Mouse (Mus musculus) embryonic facial prominence, embryonic 12.5 days (tissue): ENCODE data around the gene Arl15. TPM values are rescaled to one million over a fixed set of nuclear protein-coding genes. Genes with fewer than 3 reads are reported as not detected.

ENCODE experiments used
- ATAC-seq: fragments of 200-750 bp; cut with Nextera tagmentation; 2 replicates; pipeline ENCODE4 v1.8.0; 2017; ENCODE audit not compliant: insufficient number of reproducible peaks, insufficient read depth, low FRiP score, low TSS enrichment
- H3K27ac ChIP-seq: fragments of 300-500 bp; sonication (generic); 2 replicates; pipeline ENCODE4 v1.5.1; 2016; ENCODE audit warnings: mild to moderate bottlenecking
- H3K27me3 ChIP-seq: fragments of 300-500 bp; sonication (generic); 2 replicates; pipeline ENCODE4 v1.6.1; 2016; ENCODE audit warnings: mild to moderate bottlenecking, moderate library complexity
- H3K36me3 ChIP-seq: fragments of 300-500 bp; sonication (generic); 2 replicates; pipeline ENCODE4 v1.6.1; 2016; ENCODE audit warnings: mild to moderate bottlenecking
- H3K4me1 ChIP-seq: fragments of 300-500 bp; sonication (generic); 2 replicates; pipeline ENCODE4 v1.6.1; 2016
- H3K4me2 ChIP-seq: fragments of 300-500 bp; sonication (generic); replicated peaks from 2 replicates; pipeline ENCODE4 v1.6.1; 2016; ENCODE audit warnings: mild to moderate bottlenecking, moderate library complexity
- H3K4me3 ChIP-seq: fragments of 300-500 bp; sonication (generic); 2 replicates; pipeline ENCODE4 v1.5.1; 2016; ENCODE audit warnings: mild to moderate bottlenecking
- H3K9ac ChIP-seq: fragments of 300-500 bp; sonication (generic); 2 replicates; pipeline ENCODE4 v1.6.1; 2016; ENCODE audit warnings: mild to moderate bottlenecking, moderate library complexity
- H3K9me3 ChIP-seq: fragments of 300-500 bp; sonication (generic); 2 replicates; pipeline ENCODE4 v1.6.1; 2016; ENCODE audit warnings: mild to moderate bottlenecking, moderate library complexity
- WGBS: fragments of 180-500 bp; shearing (Covaris S2); methylation state at CpG from one replicate; pipeline ENCODE4 v1.1.7; 2016; 5-methylcytosine and 5-hydroxymethylcytosine counted together
- polyA plus RNA-seq: library from polyadenylated mRNA; unstranded; fragments of >200 nt; fragmentation: Nextera tagmentation; extraction: Ambion mirVana; gene quantifications from 2 replicates; pipeline ENCODE4 v1.2.1, GENCODE M21; 2016

Gene Arl15
- polyA plus RNA-seq, 1 experiment from 2014 or later: 15.0 TPM

DNA sequence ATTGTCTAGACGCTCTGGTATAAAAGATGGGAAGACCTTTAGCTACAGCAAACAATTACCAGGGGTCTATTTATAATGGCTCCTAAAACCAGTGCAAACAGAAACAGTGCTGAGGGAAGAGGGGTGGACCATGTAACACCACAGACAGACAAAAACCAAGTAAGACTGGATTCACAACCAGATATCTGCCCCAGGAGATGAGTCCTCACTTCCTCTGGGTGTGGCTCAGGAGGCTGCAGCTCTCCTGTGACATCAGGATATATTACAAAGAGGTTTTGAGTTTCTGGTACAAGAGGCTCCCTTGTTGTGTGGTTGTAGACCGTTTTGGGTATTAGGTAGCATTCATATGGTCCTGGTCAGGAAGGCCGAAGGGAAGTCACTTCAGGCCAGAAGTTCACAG is 36.5 kb downstream of the Arl15 start:
- no peak for ATAC-seq
- Histone ChIP-seq H3K4me1 (peaks cover 4% of the 10 kb centered on the region; the same call in 1 of the 2 replicates), H3K27me3 (no peaks in the 10 kb centered on the region), H3K4me3 (no peak overlapping the region), H3K27ac (no peak overlapping the region), H3K9ac (no peak overlapping the region), H3K36me3 (0 out of 2 replicates have a peak, but pooled peaks cover 4% of the 10 kb centered on the region), H3K4me2 (no peak overlapping the region), H3K9me3 (0 out of 2 replicates have a peak, but pooled peaks cover 6% of the 10 kb centered on the region)
- 68% methylated on average over 3 of the region's 3 CpGs for WGBS

DNA sequence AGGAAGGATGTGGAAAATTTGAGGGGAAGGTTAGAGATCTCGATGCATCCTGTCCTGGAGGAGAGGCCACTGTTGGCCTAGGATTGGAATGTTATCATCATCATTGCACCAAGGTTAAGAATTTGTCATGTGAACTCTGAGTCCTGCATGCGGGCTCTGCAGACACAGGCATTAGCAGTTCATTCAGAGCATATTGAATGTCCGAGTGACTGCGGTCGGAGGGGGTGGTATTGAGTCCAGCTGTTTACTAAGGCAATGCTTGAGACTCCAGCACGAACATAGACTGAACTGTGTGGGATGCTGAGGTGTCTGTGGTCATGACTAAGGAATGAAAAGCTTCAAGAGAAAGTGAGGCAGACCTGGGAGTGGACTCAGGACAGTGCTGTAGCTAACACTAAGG is 38.6 kb downstream of the Arl15 start:
- H3K36me3 ChIP-seq: 0 out of 2 replicates have a peak, but pooled peaks cover 4% of the 10 kb centered on the region
- H3K9me3 ChIP-seq: 0 out of 2 replicates have a peak, but pooled peaks cover 6% of the 10 kb centered on the region
- H3K4me3 ChIP-seq: no peak overlapping the region
- no peak overlapping the region for H3K9ac ChIP-seq
- ATAC-seq: no peak
- 75% methylated on average over 6 of the region's 6 CpGs for WGBS
- peaks cover 2% of the 10 kb centered on the region; the same call in 1 of the 2 replicates for H3K4me1 ChIP-seq
- H3K4me2 ChIP-seq: no peak overlapping the region
- H3K27me3 ChIP-seq: no peaks in the 10 kb centered on the region
- H3K27ac ChIP-seq: no peak overlapping the region

DNA sequence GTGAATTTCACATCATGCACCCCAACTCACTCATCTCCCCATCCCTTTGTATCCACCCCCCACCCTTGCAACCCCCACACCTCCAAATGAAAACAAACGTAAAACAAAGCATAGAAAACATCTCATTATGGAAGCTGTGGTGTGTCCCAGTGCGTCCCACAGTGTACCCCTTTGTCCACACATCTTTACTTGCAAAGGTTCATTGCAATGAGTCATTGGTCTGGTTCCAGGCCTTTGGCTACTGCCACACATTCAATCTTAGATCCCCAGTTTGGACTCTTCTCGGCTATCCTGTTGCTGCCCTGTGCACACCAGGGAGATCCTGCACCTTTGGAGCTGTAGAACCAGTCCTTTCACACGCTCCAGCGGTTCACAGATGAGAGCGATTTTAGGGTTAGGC is 41.6 kb downstream of the Arl15 start:
- 93% methylated on average over 6 of the region's 6 CpGs for WGBS
- 0 out of 2 replicates have a peak, but pooled peaks cover 3% of the 10 kb centered on the region for H3K9me3 ChIP-seq
- no peak overlapping the region for H3K27ac ChIP-seq
- no peaks in the 10 kb centered on the region for H3K27me3 ChIP-seq
- no peak overlapping the region for H3K9ac ChIP-seq
- ATAC-seq: no peak
- no peak overlapping the region for H3K4me3 ChIP-seq
- H3K36me3 ChIP-seq: 0 out of 2 replicates have a peak, but pooled peaks cover under 1% of the 10 kb centered on the region
- no peaks in the 10 kb centered on the region for H3K4me1 ChIP-seq
- H3K4me2 ChIP-seq: no peak overlapping the region

- H3K36me3 ChIP-seq: no peaks in the 10 kb centered on the region
- H3K4me1 ChIP-seq: no peaks in the 10 kb centered on the region
- no peak overlapping the region for H3K4me2 ChIP-seq
- no peak overlapping the region for H3K9ac ChIP-seq
- no peaks in the 10 kb centered on the region for H3K9me3 ChIP-seq
- ATAC-seq: no peak
- H3K27me3 ChIP-seq: no peaks in the 10 kb centered on the region
- H3K27ac ChIP-seq: no peak overlapping the region
- no peak overlapping the region for H3K4me3 ChIP-seq
- 96% methylated on average over 16 of the region's 16 CpGs for WGBS
Measured at GRCm38 (mm10) chr13:113838601-113839576, 44.6 kb downstream of the Arl15 start.

GRCm38 (mm10) chr13:113840421-113840820 is 46.1 kb downstream of the Arl15 start:
- no peak overlapping the region for H3K27ac ChIP-seq
- ATAC-seq: no peak
- peaks cover 10% of the 10 kb centered on the region for H3K4me1 ChIP-seq
- H3K4me3 ChIP-seq: no peak overlapping the region
- H3K9ac ChIP-seq: no peak overlapping the region
- no peaks in the 10 kb centered on the region for H3K36me3 ChIP-seq
- H3K9me3 ChIP-seq: no peaks in the 10 kb centered on the region
- no peaks in the 10 kb centered on the region for H3K27me3 ChIP-seq
- WGBS: 70% methylated on average over 6 of the region's 6 CpGs
- H3K4me2 ChIP-seq: no peak overlapping the region

DNA sequence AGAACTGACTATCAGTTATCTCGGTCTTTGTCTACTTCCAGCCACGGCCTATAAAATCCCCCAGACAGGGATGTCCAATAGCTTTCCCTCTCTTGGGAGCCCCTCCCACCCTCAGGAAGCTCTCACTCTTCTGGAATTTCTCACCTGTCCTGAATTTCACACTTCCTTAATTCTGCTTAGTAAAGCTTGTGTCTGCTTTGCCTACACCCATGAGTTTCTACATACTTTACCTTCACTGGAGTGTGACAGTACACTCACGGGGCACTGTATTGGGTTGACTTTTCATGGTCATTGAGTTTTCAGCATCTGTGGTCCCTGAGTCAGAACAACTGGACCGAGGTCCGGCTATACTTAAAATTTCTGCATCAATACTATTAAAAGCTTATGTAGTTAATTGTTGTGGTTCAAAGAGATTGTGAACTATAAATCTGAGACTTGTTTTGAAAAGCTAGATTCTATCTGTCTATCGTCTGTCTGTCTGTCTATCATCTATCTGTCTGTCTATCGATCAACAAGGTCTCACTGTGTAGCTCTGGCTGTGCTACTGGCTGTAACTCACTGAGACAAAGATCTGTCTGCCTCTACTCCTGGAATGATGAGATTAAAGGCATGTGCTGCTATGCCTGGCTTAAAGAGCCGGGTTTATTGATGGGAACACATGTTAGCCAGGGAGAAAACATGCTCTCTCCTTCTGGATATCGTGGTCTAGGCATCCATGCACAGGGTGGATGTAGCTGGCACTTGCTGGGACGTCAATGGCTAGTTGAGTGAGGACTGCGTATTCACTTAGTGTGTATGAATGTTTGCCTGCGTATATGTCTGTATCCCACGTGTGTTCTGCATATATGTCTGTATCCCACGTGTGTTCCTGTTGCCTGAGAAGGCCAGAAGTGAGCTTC is 48.4 kb downstream of the Arl15 start:
- WGBS: 84% methylated on average over 14 of the region's 14 CpGs
- H3K4me2 ChIP-seq: no peak overlapping the region
- no peak overlapping the region for H3K4me3 ChIP-seq
- no peaks in the 10 kb centered on the region for H3K9me3 ChIP-seq
- no peak for ATAC-seq
- H3K4me1 ChIP-seq: peaks cover 14% of the 10 kb centered on the region
- H3K9ac ChIP-seq: no peak overlapping the region
- no peaks in the 10 kb centered on the region for H3K36me3 ChIP-seq
- no peak overlapping the region for H3K27ac ChIP-seq
- no peaks in the 10 kb centered on the region for H3K27me3 ChIP-seq

- no peaks in the 10 kb centered on the region for H3K36me3 ChIP-seq
- H3K27ac ChIP-seq: no peak overlapping the region
- no peak overlapping the region for H3K9ac ChIP-seq
- WGBS: 73% methylated on average over 3 of the region's 3 CpGs
- no peak overlapping the region for H3K4me2 ChIP-seq
- ATAC-seq: no peak
- no peaks in the 10 kb centered on the region for H3K27me3 ChIP-seq
- no peak overlapping the region for H3K4me3 ChIP-seq
- H3K9me3 ChIP-seq: no peaks in the 10 kb centered on the region
- H3K4me1 ChIP-seq: peaks cover 14% of the 10 kb centered on the region
Measured at GRCm38 (mm10) chr13:113843310-113843649, 49.0 kb downstream of the Arl15 start.

- no peak overlapping the region for H3K4me3 ChIP-seq
Measured at GRCm38 (mm10) chr13:113843901-113844300, 49.6 kb downstream of the Arl15 start.

GRCm38 (mm10) chr13:113844717-113845116 is 50.4 kb downstream of the Arl15 start:
- Histone ChIP-seq H3K4me1 (peaks cover 14% of the 10 kb centered on the region), H3K9me3 (no peaks in the 10 kb centered on the region), H3K9ac (no peak overlapping the region), H3K4me3 (no peak overlapping the region), H3K36me3 (peaks cover 4% of the 10 kb centered on the region), H3K4me2 (no peak overlapping the region), H3K27ac (no peak overlapping the region), H3K27me3 (no peaks in the 10 kb centered on the region)
- ATAC-seq: no peak
- 81% methylated on average over 4 of the region's 4 CpGs for WGBS

More at GRCm38 (mm10) chr13:113843901-113844300, 49.6 kb downstream of the Arl15 start:
- no peak for ATAC-seq
- Histone ChIP-seq H3K9me3 (no peaks in the 10 kb centered on the region), H3K9ac (no peak overlapping the region), H3K36me3 (no peaks in the 10 kb centered on the region), H3K27me3 (no peaks in the 10 kb centered on the region), H3K4me1 (peaks cover 14% of the 10 kb centered on the region), H3K4me2 (no peak overlapping the region), H3K27ac (no peak overlapping the region)
- WGBS: 96% methylated on average over 8 of the region's 8 CpGs

- Histone ChIP-seq H3K27ac (no peak overlapping the region), H3K9me3 (no peaks in the 10 kb centered on the region), H3K36me3 (peaks cover 5% of the 10 kb centered on the region), H3K27me3 (no peaks in the 10 kb centered on the region), H3K9ac (no peak overlapping the region), H3K4me3 (no peak overlapping the region), H3K4me2 (no peak overlapping the region), H3K4me1 (peaks cover 14% of the 10 kb centered on the region)
- ATAC-seq: no peak
- WGBS: 40% methylated on average over 1 of the region's 1 CpGs
Measured at GRCm38 (mm10) chr13:113845229-113845628, 50.9 kb downstream of the Arl15 start.

DNA sequence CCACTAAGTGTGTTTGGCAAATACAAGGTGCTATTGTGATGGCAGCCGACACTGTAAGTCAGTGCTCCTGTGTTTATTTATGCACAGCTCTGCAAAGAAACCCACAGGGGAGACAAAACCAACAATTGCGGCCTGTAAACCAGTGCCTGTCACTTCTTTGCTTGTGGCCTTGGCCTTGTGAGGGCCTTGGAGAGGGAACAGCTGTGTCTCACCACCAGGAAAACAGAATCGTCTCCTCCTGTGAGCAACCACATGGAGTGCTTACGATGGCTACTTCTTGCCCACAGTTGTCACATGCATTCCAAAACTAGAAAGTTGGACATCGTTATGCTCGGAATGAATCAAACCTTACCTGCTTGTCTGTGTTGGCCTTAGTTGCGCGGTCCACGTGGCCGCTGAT is 52.1 kb downstream of the Arl15 start:
- peaks cover 5% of the 10 kb centered on the region for H3K36me3 ChIP-seq
- H3K4me1 ChIP-seq: peaks cover 14% of the 10 kb centered on the region
- H3K9ac ChIP-seq: no peak overlapping the region
- no peak overlapping the region for H3K4me3 ChIP-seq
- H3K27ac ChIP-seq: no peak overlapping the region
- WGBS: 67% methylated on average over 10 of the region's 10 CpGs
- no peak overlapping the region for H3K4me2 ChIP-seq
- no peak for ATAC-seq
- H3K27me3 ChIP-seq: no peaks in the 10 kb centered on the region
- H3K9me3 ChIP-seq: no peaks in the 10 kb centered on the region
